Mouse (Mus musculus) bone marrow macrophage, adult 2 months (primary cell): ENCODE results near the gene Hnrnpul2.

ENCODE experiments used
- CTCF ChIP-seq: IDR thresholded peaks from 2 replicates; pipeline ENCODE4 v1.5.1; 2012; ENCODE audit warnings: low read depth, mild to moderate bottlenecking, low read length, moderate library complexity
- POLR2A ChIP-seq: IDR thresholded peaks from 2 replicates; pipeline ENCODE4 v1.6.1; 2012; ENCODE audit warnings: mild to moderate bottlenecking, low read depth, low read length, borderline replicate concordance

DNA sequence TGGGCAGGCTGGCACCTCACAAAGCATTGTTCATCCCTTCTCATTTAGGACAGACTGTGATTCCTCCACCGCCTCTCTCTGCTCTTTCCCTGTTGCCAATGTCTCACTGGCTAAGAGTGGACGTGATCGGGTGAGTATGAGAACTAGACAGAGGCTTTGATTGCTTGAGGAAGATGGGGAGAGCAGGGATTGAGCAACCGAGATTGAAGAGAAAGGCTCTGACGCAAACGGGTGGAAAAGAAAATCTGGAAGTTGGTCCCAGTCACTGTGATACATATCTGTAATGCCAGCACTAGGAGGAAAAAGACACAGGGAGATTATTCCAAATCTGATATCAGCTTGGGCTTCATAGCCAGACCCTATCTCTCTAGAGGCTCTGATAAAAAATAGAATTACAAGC lies 23.2 kb downstream of the Hnrnpul2 start:
- TF ChIP-seq CTCF (no peak), POLR2A (no peak)
